Mouse (Mus musculus) embryonic facial prominence, embryonic 13.5 days (tissue): ENCODE results near the gene Olfr1242. TPM values are rescaled to one million over a fixed set of nuclear protein-coding genes. Genes with fewer than 3 reads are reported as not detected.

ENCODE experiments used
- ATAC-seq: fragments of 200-750 bp; cut with Nextera tagmentation; 2 replicates; pipeline ENCODE4 v1.8.0; 2017; ENCODE audit warnings: low read depth; ENCODE audit not compliant: insufficient number of reproducible peaks, insufficient read depth, low FRiP score, low TSS enrichment
- H3K27ac ChIP-seq: fragments of 300-500 bp; sonication (generic); 2 replicates; pipeline ENCODE4 v1.5.1; 2015; ENCODE audit warnings: moderate library complexity, mild to moderate bottlenecking, inconsistent platforms
- H3K27me3 ChIP-seq: fragments of 300-500 bp; sonication (generic); 2 replicates; pipeline ENCODE4 v1.6.1; 2015; ENCODE audit warnings: mild to moderate bottlenecking, inconsistent platforms
- H3K36me3 ChIP-seq: fragments of 300-500 bp; sonication (generic); 2 replicates; pipeline ENCODE4 v1.6.1; 2015; ENCODE audit warnings: mild to moderate bottlenecking, inconsistent platforms
- H3K4me1 ChIP-seq: fragments of 300-500 bp; sonication (generic); 2 replicates; pipeline ENCODE4 v1.6.1; 2015; ENCODE audit warnings: inconsistent platforms
- H3K4me2 ChIP-seq: fragments of 300-500 bp; sonication (generic); 2 replicates; pipeline ENCODE4 v1.6.1; 2015; ENCODE audit warnings: moderate library complexity, mild to moderate bottlenecking, inconsistent platforms
- H3K4me3 ChIP-seq: fragments of 300-500 bp; sonication (generic); 2 replicates; pipeline ENCODE4 v1.5.1; 2015; ENCODE audit warnings: mild to moderate bottlenecking, inconsistent platforms
- H3K9ac ChIP-seq: fragments of 300-500 bp; sonication (generic); 2 replicates; pipeline ENCODE4 v1.6.1; 2015; ENCODE audit warnings: mild to moderate bottlenecking, inconsistent platforms
- H3K9me3 ChIP-seq: fragments of 300-500 bp; sonication (generic); 2 replicates; pipeline ENCODE4 v1.6.1; 2016; ENCODE audit warnings: inconsistent platforms
- WGBS: fragments of 180-500 bp; shearing (Covaris S2); methylation state at CpG from one replicate; pipeline ENCODE4 v1.1.7; 2015; ENCODE audit warnings: mixed read lengths; 5-methylcytosine and 5-hydroxymethylcytosine counted together
- polyA plus RNA-seq: library from polyadenylated mRNA; unstranded; fragments of >200 nt; fragmentation: Nextera tagmentation; extraction: Ambion mirVana; gene quantifications from 2 replicates; pipeline ENCODE4 v1.2.1, GENCODE M21; 2015

The Olfr1242 gene
- not detected in 2 replicates for polyA plus RNA-seq

GRCm38 (mm10) chr2:89498235-89498634, at the start of gene Olfr1242:
Gene Olfr1242 (minus strand): TSS chr2:89498335.
- Histone ChIP-seq H3K4me3 (no peak within 1 kb of the TSS), H3K36me3 (no peaks in the 10 kb centered on the region), H3K4me1 (no peaks in the 10 kb centered on the region), H3K9me3 (no peaks in the 10 kb centered on the region), H3K4me2 (no peak within 1 kb of the TSS), H3K27ac (no peak within 1 kb of the TSS), H3K9ac (no peak within 1 kb of the TSS), H3K27me3 (no peaks in the 10 kb centered on the region)
- ATAC-seq = no peak
- WGBS = 77% methylated on average over 1 of the region's 1 CpGs

DNA sequence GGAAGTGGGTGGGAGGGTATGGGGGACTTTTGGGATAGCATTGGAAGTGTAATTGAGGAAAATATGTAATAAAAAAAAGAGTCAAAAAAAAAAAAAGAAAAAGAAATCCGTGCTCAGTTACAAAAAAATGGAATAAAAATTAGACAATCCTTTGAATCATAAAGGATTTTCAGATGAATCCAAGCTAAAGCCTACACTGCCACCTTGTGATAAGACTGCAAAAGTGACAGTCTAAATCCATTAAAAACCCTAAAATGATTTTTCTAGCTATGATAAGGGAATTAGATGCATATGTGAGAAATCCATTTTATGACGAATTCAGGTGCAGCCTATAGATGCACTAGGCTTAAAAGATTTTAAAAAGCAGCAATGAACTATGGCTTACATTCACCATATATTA, 46.4 kb upstream of the Olfr1242 start:
- ATAC-seq = no peak
- WGBS = 41% methylated on average over 2 of the region's 2 CpGs
- Histone ChIP-seq H3K27me3 (no peaks in the 10 kb centered on the region), H3K9ac (no peak overlapping the region), H3K4me1 (no peaks in the 10 kb centered on the region), H3K4me2 (no peak overlapping the region), H3K36me3 (no peaks in the 10 kb centered on the region), H3K4me3 (no peak overlapping the region), H3K9me3 (no peaks in the 10 kb centered on the region), H3K27ac (no peak overlapping the region)

GRCm38 (mm10) chr2:89539923-89540322, 41.8 kb upstream of the Olfr1242 start:
- 69% methylated on average over 1 of the region's 1 CpGs for WGBS
- H3K9ac ChIP-seq = no peak overlapping the region
- no peaks in the 10 kb centered on the region for H3K27me3 ChIP-seq
- no peaks in the 10 kb centered on the region for H3K36me3 ChIP-seq
- H3K27ac ChIP-seq = no peak overlapping the region
- no peak overlapping the region for H3K4me3 ChIP-seq
- no peaks in the 10 kb centered on the region for H3K9me3 ChIP-seq
- no peaks in the 10 kb centered on the region for H3K4me1 ChIP-seq
- ATAC-seq = no peak
- no peak overlapping the region for H3K4me2 ChIP-seq

- Histone ChIP-seq H3K4me2 (no peak within 1 kb of the TSS), H3K27ac (no peak within 1 kb of the TSS), H3K27me3 (no peaks in the 10 kb centered on the region), H3K4me3 (no peak within 1 kb of the TSS), H3K4me1 (no peaks in the 10 kb centered on the region), H3K36me3 (no peaks in the 10 kb centered on the region), H3K9me3 (no peaks in the 10 kb centered on the region), H3K9ac (no peak within 1 kb of the TSS)
- WGBS = 78% methylated on average over 1 of the region's 1 CpGs
- ATAC-seq = no peak
Measured at GRCm38 (mm10) chr2:89531387-89531786, 33.3 kb upstream of the Olfr1242 start, which contains the start of gene Olfr1243. Gene Olfr1243 (minus strand): TSS chr2:89531487.

- no peak within 1 kb of the TSS for H3K27ac ChIP-seq
Measured at GRCm38 (mm10) chr2:89487026-89487425, 11.1 kb downstream of the Olfr1242 start, which contains the start of gene Olfr1241. Gene Olfr1241 (minus strand): TSS chr2:89487126.

DNA sequence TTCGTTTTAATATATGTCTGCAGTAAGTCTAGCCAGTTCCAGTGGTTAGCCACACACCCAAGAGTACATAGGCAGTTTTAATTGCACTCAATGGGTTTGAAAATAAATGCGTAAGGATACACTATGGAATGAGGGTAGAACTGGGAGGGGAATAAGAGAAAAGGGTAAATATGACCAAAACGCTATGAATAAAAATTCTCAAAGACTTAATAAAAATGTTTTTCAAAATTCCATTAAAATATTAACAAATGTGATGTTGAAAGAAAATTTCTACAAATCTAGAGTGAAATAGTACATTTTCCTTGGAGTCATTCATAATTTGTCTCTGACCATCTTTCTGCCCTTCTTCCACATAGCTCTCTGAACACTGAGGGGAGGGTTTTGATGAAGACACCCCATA, 55.2 kb downstream of the Olfr1242 start, which contains the start of gene Olfr1240:
Gene Olfr1240, minus strand, starts transcription at position 101 of the 400 bp plus-strand sequence.
- Histone ChIP-seq H3K27me3 (no peaks in the 10 kb centered on the region), H3K9ac (no peak within 1 kb of the TSS), H3K27ac (no peak within 1 kb of the TSS), H3K36me3 (no peaks in the 10 kb centered on the region), H3K4me2 (no peak within 1 kb of the TSS), H3K9me3 (no peaks in the 10 kb centered on the region), H3K4me3 (no peak within 1 kb of the TSS), H3K4me1 (no peaks in the 10 kb centered on the region)
- ATAC-seq = no peak
- 82% methylated on average over 3 of the region's 3 CpGs for WGBS

More at GRCm38 (mm10) chr2:89487026-89487425, 11.1 kb downstream of the Olfr1242 start, which contains the start of gene Olfr1241:
- Histone ChIP-seq H3K27me3 (no peaks in the 10 kb centered on the region), H3K4me2 (no peak within 1 kb of the TSS), H3K36me3 (no peaks in the 10 kb centered on the region), H3K4me3 (no peak within 1 kb of the TSS), H3K9me3 (no peaks in the 10 kb centered on the region), H3K4me1 (no peaks in the 10 kb centered on the region), H3K9ac (no peak within 1 kb of the TSS)
- ATAC-seq = no peak

Other genes starting within 250 kb of the Olfr1242 start
- gene Olfr1228, start 244.3 kb downstream of the Olfr1242 start, polyA plus RNA-seq = not detected in 2 replicates
- gene Olfr1229, start 210.3 kb downstream of the Olfr1242 start, polyA plus RNA-seq = not detected in 2 replicates
- gene Olfr1230, start 201.1 kb downstream of the Olfr1242 start, polyA plus RNA-seq = not detected in 2 replicates
- not detected in 2 replicates for gene Olfr1231, start 191.3 kb downstream of the Olfr1242 start, polyA plus RNA-seq
- not detected in 2 replicates for gene Olfr1232, start 168.7 kb downstream of the Olfr1242 start, polyA plus RNA-seq
- not detected in 2 replicates for gene Olfr1233, start 155.9 kb downstream of the Olfr1242 start, polyA plus RNA-seq
- gene Olfr1234, start 133.5 kb downstream of the Olfr1242 start, polyA plus RNA-seq = not detected in 2 replicates
- not detected in 2 replicates for gene Olfr1238, start 88.7 kb downstream of the Olfr1242 start, polyA plus RNA-seq
- not detected in 2 replicates for gene Olfr1239, start 77.9 kb downstream of the Olfr1242 start, polyA plus RNA-seq
- not detected in 2 replicates for gene Olfr1240, start 55.3 kb downstream of the Olfr1242 start, polyA plus RNA-seq
- not detected in 2 replicates for gene Olfr1241, start 11.2 kb downstream of the Olfr1242 start, polyA plus RNA-seq
- not detected in 2 replicates for gene Olfr1243, start 33.2 kb upstream of the Olfr1242 start, polyA plus RNA-seq
- gene Olfr1245, start 80.1 kb upstream of the Olfr1242 start, polyA plus RNA-seq = not detected in 2 replicates
- gene Olfr1246, start 94.8 kb upstream of the Olfr1242 start, polyA plus RNA-seq = not detected in 2 replicates
- not detected in 2 replicates for gene Olfr1247, start 115.8 kb upstream of the Olfr1242 start, polyA plus RNA-seq
- not detected in 2 replicates for gene Olfr1248, start 119.9 kb upstream of the Olfr1242 start, polyA plus RNA-seq
- not detected in 2 replicates for gene Olfr1249, start 136.6 kb upstream of the Olfr1242 start, polyA plus RNA-seq
- gene Olfr1250, start 163.1 kb upstream of the Olfr1242 start, polyA plus RNA-seq = not detected in 2 replicates
- not detected in 2 replicates for gene Olfr1251, start 173.6 kb upstream of the Olfr1242 start, polyA plus RNA-seq
- not detected in 2 replicates for gene Olfr1252, start 226.7 kb upstream of the Olfr1242 start, polyA plus RNA-seq